Mouse (Mus musculus): ENCODE measurements around the gene Cpz. TPM values are rescaled to one million over a fixed set of nuclear protein-coding genes. Genes with fewer than 3 reads are reported as not detected.

The Cpz gene
- polyA plus RNA-seq, 1 experiment from 2014 or later = 7.7 TPM

DNA sequence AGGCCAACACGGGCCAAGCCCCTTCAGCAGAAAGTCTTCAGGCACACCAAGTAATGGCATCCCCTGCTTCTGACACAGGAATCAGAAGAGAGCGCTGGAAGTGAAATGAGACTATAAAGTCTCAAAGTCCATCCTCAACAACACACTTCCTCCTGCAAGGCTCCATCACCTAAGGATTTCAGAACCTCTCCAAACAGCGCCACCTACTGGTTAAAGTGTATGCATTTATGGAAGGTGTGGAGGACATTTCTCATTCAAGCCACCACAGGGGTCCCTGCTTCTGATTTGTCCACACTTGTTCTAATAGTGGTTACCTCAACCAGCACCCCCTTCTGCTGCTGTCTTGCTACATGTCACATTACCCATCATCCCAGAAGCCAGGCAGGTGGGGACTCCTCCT lies 10.8 kb upstream of the Cpz start:
- Histone ChIP-seq H3K9ac (replicated peaks; ENCODE audit: low read length) (no peak overlapping the region), H3K27ac (ENCODE audit: low read length) (no peak overlapping the region), H3K9me3 (ENCODE audit: low read length) (no peaks in the 10 kb centered on the region), H3K27me3 (ENCODE audit: insufficient read depth, low read length) (no peaks in the 10 kb centered on the region), H3K36me3 (ENCODE audit: insufficient read depth, low read length) (no peaks in the 10 kb centered on the region), H3K4me2 (replicated peaks; ENCODE audit: low read depth, low read length) (no peak overlapping the region), H3K4me1 (ENCODE audit: insufficient read depth, low read length) (0 out of 2 replicates have a peak, but pooled peaks cover 3% of the 10 kb centered on the region), H3K4me3 (ENCODE audit: low read length) (no peak overlapping the region)
- no peak for ATAC-seq (ENCODE audit: low FRiP score, low TSS enrichment)
- WGBS = 59% methylated on average over 3 of the region's 3 CpGs

DNA sequence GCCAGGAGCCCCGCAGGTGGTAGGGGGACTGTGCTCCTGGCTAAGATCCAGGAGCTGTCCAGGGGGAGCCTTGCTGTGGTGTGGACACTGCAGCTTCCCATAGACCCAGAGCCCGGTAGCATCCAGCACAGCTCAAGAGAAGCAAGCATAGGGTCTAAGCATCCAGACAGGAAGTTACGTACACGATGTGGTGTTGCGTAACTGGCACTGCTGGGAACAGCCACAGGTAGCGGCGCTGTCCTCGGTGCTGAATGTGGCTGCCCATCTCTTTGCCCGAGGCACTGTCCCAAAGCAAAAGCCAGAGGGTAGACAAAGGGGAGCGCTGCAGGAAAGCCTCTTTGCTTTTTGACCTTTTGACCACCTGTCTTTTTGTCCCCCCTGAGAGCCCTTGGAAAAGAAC lies 6.1 kb upstream of the Cpz start:
- no peaks in the 10 kb centered on the region for H3K4me1 ChIP-seq (ENCODE audit: insufficient read depth, low read length)
- no peak overlapping the region for H3K27ac ChIP-seq (ENCODE audit: low read length)
- H3K36me3 ChIP-seq (ENCODE audit: insufficient read depth, low read length) = no peaks in the 10 kb centered on the region
- H3K4me2 ChIP-seq (replicated peaks; ENCODE audit: low read depth, low read length) = no peak overlapping the region
- WGBS = 14% methylated on average over 10 of the region's 10 CpGs
- H3K4me3 ChIP-seq (ENCODE audit: low read length) = no peak overlapping the region
- no peaks in the 10 kb centered on the region for H3K9me3 ChIP-seq (ENCODE audit: low read length)
- H3K9ac ChIP-seq (replicated peaks; ENCODE audit: low read length) = no peak overlapping the region
- H3K27me3 ChIP-seq (ENCODE audit: insufficient read depth, low read length) = no peaks in the 10 kb centered on the region
- ATAC-seq (ENCODE audit: low FRiP score, low TSS enrichment) = peak; percentile 31; the same call in 1 of the 2 replicates

DNA sequence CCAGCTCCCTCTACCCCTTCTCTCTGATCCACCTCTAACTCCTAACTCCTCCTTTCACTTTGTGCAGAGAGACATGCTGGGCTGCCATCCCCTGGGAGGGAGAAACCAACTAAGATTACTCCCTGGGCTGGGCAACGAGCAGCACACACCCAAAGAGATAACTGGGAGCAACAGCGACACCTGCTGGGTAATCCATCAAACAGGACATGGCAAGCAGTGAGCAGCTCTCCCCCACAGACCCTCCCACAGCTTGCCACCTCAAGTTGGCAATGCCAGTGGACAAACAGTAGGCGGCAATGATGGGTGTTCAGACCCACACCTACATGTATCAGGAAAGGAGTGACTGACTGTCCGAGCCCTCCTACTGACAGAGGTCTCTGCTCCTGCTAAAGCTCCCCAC lies 4.9 kb upstream of the Cpz start:
- H3K9ac ChIP-seq (replicated peaks; ENCODE audit: low read length) = no peak overlapping the region
- no peaks in the 10 kb centered on the region for H3K9me3 ChIP-seq (ENCODE audit: low read length)
- H3K27ac ChIP-seq (ENCODE audit: low read length) = no peak overlapping the region
- WGBS = 15% methylated on average over 4 of the region's 4 CpGs
- ATAC-seq (ENCODE audit: low FRiP score, low TSS enrichment) = no peak
- H3K4me3 ChIP-seq (ENCODE audit: low read length) = no peak overlapping the region
- H3K36me3 ChIP-seq (ENCODE audit: insufficient read depth, low read length) = no peaks in the 10 kb centered on the region
- H3K4me2 ChIP-seq (replicated peaks; ENCODE audit: low read depth, low read length) = no peak overlapping the region
- H3K4me1 ChIP-seq (ENCODE audit: insufficient read depth, low read length) = peaks cover 11% of the 10 kb centered on the region
- H3K27me3 ChIP-seq (ENCODE audit: insufficient read depth, low read length) = 0 out of 2 replicates have a peak, but pooled peaks cover 3% of the 10 kb centered on the region

DNA sequence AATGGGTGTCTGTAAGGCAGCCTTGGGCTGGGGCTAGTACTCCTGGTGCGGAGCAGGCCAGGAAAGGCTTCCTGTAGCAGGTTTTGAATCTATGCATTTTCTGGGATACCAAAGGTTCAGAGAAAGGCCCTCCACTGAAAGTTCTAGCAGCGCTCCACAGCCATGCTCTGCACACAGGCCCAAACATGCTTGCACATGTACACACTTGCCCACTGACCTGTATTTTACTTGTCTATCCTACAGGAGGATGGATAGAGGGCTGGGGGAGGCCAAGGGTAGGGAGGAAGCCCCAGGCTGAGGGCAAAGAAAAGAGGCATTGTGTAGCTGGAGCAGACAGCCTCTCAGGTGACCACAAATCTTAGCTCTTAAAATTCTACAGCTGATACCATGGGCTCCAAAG lies 1.1 kb downstream of the Cpz start:
- Histone ChIP-seq H3K27ac (ENCODE audit: low read length) (no peak overlapping the region), H3K9ac (replicated peaks; ENCODE audit: low read length) (no peak overlapping the region), H3K9me3 (ENCODE audit: low read length) (no peaks in the 10 kb centered on the region), H3K27me3 (ENCODE audit: insufficient read depth, low read length) (peaks cover 20% of the 10 kb centered on the region), H3K36me3 (ENCODE audit: insufficient read depth, low read length) (no peaks in the 10 kb centered on the region), H3K4me1 (ENCODE audit: insufficient read depth, low read length) (peaks cover 16% of the 10 kb centered on the region), H3K4me2 (replicated peaks; ENCODE audit: low read depth, low read length) (no peak overlapping the region), H3K4me3 (ENCODE audit: low read length) (no peak overlapping the region)
- ATAC-seq (ENCODE audit: low FRiP score, low TSS enrichment) = no peak
- 83% methylated on average over 2 of the region's 2 CpGs for WGBS

DNA sequence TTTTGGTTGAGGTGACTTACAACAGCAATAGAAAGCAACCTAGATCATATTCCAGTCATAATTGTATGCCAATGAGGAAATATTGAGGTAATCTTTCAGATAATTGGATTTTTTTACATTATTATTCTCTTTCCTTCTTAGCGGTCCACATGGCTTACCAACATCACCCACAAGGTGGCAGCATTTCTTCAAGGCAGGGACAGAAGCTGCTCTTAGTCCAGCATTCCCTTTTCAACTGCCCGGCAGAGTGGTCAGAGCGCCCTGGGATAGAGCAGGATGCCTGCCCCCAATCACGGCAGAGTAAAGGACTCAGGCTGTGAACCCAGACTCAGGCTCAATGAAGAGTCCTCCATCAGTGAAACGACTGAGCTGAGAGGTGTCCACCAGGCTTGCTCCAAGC lies 1.8 kb downstream of the Cpz start:
- Histone ChIP-seq H3K27me3 (ENCODE audit: insufficient read depth, low read length) (peaks cover 20% of the 10 kb centered on the region), H3K4me3 (ENCODE audit: low read length) (no peak overlapping the region), H3K9ac (replicated peaks; ENCODE audit: low read length) (no peak overlapping the region), H3K4me1 (ENCODE audit: insufficient read depth, low read length) (peaks cover 16% of the 10 kb centered on the region), H3K4me2 (replicated peaks; ENCODE audit: low read depth, low read length) (no peak overlapping the region), H3K27ac (ENCODE audit: low read length) (no peak overlapping the region), H3K36me3 (ENCODE audit: insufficient read depth, low read length) (no peaks in the 10 kb centered on the region), H3K9me3 (ENCODE audit: low read length) (no peaks in the 10 kb centered on the region)
- WGBS = 3% methylated on average over 5 of the region's 5 CpGs
- peak; percentile 43; the same call in 1 of the 2 replicates for ATAC-seq (ENCODE audit: low FRiP score, low TSS enrichment)

DNA sequence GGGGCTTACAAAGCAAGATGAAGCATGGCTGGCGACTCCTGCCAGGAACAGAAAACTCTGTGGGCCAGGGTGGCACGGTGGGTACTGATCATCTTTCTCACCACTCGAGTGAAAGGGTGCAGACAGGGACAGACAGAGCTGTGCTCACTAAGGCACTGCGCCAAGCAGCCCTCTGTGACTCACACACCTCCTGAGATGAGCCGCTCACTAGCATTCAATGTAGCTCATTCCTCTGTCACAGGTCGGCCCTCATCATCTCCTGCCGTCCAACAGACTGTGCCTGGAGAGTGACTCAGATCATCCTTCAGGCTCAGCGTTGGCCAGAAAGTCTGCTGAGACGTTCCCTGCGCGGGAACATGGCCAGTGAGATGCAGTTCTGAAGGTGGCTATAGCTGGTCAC lies 8.7 kb downstream of the Cpz start:
- Histone ChIP-seq H3K36me3 (ENCODE audit: insufficient read depth, low read length) (no peaks in the 10 kb centered on the region), H3K27me3 (ENCODE audit: insufficient read depth, low read length) (no peaks in the 10 kb centered on the region), H3K9me3 (ENCODE audit: low read length) (no peaks in the 10 kb centered on the region), H3K9ac (replicated peaks; ENCODE audit: low read length) (no peak overlapping the region), H3K27ac (ENCODE audit: low read length) (no peak overlapping the region), H3K4me1 (ENCODE audit: insufficient read depth, low read length) (no peaks in the 10 kb centered on the region), H3K4me2 (replicated peaks; ENCODE audit: low read depth, low read length) (no peak overlapping the region), H3K4me3 (ENCODE audit: low read length) (no peak overlapping the region)
- 86% methylated on average over 11 of the region's 11 CpGs for WGBS
- no peak for ATAC-seq (ENCODE audit: low FRiP score, low TSS enrichment)

DNA sequence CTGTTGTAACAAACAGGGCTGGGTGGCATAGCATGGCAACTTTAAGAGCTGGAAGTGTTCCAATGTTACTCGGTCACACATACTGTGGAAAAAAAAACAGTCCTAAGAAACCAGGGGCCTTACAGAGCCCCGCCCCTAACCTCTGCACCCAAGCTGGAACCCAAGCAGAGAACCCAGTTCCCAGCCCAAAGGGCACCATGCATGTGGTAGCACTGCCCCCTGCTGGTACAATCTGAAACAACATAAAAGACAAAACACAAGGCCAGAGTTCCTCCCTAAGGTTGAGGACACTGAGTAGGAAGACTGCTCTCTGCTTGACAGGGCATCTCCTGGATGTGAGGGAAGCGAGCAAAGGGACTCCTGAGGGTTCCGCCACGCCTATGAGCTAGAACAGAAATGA lies 14.9 kb downstream of the Cpz start:
- Histone ChIP-seq H3K4me2 (replicated peaks; ENCODE audit: low read depth, low read length) (no peak overlapping the region), H3K36me3 (ENCODE audit: insufficient read depth, low read length) (no peaks in the 10 kb centered on the region), H3K9ac (replicated peaks; ENCODE audit: low read length) (no peak overlapping the region), H3K9me3 (ENCODE audit: low read length) (no peaks in the 10 kb centered on the region), H3K4me1 (ENCODE audit: insufficient read depth, low read length) (no peaks in the 10 kb centered on the region), H3K27ac (ENCODE audit: low read length) (no peak overlapping the region), H3K27me3 (ENCODE audit: insufficient read depth, low read length) (no peaks in the 10 kb centered on the region), H3K4me3 (ENCODE audit: low read length) (no peak overlapping the region)
- 22% methylated on average over 5 of the region's 5 CpGs for WGBS
- peak; percentile 28; the same call in 1 of the 2 replicates for ATAC-seq (ENCODE audit: low FRiP score, low TSS enrichment)

DNA sequence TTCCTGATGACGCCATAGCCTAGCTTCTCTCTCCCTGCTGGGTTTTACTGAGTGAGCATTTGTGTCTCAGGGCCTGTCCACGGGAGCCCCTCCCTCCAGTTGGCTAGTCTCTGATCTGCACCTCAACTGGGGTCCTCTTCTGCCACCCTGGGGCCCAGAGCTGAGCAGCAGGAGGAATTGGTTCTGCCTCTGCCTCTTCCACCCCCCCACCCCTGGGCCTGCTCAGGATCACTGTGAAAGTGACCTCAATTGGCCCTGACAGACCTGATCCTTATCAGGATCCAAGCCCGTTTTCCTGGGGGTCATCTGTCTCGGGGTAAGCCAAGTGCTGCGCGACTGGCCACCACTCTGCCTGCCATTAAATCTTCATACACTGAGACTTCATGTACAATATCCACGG lies 20.5 kb downstream of the Cpz start:
- no peak overlapping the region for H3K27ac ChIP-seq (ENCODE audit: low read length)
- H3K4me2 ChIP-seq (replicated peaks; ENCODE audit: low read depth, low read length) = no peak overlapping the region
- H3K4me3 ChIP-seq (ENCODE audit: low read length) = no peak overlapping the region
- WGBS = 46% methylated on average over 7 of the region's 7 CpGs
- no peak overlapping the region for H3K9ac ChIP-seq (replicated peaks; ENCODE audit: low read length)
- no peaks in the 10 kb centered on the region for H3K27me3 ChIP-seq (ENCODE audit: insufficient read depth, low read length)
- no peaks in the 10 kb centered on the region for H3K4me1 ChIP-seq (ENCODE audit: insufficient read depth, low read length)
- no peaks in the 10 kb centered on the region for H3K36me3 ChIP-seq (ENCODE audit: insufficient read depth, low read length)
- no peak for ATAC-seq (ENCODE audit: low FRiP score, low TSS enrichment)
- no peaks in the 10 kb centered on the region for H3K9me3 ChIP-seq (ENCODE audit: low read length)

DNA sequence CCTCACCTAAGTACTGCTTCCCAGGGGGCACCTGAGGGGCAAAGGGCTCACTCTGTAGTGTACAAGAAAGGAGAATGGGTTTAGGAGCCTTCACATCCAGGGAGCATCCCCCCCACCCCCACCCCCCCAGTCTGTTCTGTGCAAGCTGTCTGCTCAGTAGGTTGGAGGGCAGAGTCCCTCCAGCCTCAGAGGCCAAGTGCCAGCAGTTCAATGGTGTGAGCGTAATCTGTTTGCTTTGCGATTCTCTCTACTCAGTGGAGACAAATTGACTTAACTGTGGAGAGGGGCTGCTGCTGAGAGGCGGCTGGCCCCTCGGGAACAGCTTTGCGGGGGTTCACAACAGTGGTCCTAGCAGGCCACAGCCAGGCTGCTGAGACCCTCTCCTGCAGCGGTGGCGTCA lies 28.2 kb downstream of the Cpz start:
- Histone ChIP-seq H3K4me3 (ENCODE audit: low read length) (no peak overlapping the region), H3K9me3 (ENCODE audit: low read length) (no peaks in the 10 kb centered on the region), H3K4me2 (replicated peaks; ENCODE audit: low read depth, low read length) (no peak overlapping the region), H3K27me3 (ENCODE audit: insufficient read depth, low read length) (no peaks in the 10 kb centered on the region), H3K27ac (ENCODE audit: low read length) (no peak overlapping the region), H3K36me3 (ENCODE audit: insufficient read depth, low read length) (no peaks in the 10 kb centered on the region), H3K9ac (replicated peaks; ENCODE audit: low read length) (no peak overlapping the region), H3K4me1 (ENCODE audit: insufficient read depth, low read length) (peaks cover 18% of the 10 kb centered on the region)
- ATAC-seq (ENCODE audit: low FRiP score, low TSS enrichment) = no peak
- 44% methylated on average over 7 of the region's 7 CpGs for WGBS

DNA sequence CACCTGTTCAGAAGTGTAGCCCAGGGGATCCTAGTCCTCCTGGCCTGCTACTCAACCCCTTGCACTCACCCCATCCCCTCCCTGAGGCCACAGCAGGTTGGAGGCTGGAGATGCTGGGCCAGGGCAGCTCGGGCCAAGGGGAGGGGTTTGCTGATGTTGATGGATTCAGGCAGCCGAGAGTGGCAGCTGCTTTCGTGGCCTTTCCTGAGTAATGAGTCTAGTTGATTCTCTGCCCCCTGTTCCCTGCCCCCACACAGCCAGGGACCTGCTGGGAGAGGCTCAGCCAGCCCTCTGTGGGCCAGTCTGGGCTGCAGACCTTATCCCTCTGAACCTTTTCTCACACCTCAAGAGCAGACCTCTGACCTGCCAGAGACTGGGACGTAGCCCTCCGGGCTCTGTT lies 29.5 kb downstream of the Cpz start:
- no peak overlapping the region for H3K27ac ChIP-seq (ENCODE audit: low read length)
- no peak overlapping the region for H3K4me3 ChIP-seq (ENCODE audit: low read length)
- no peaks in the 10 kb centered on the region for H3K36me3 ChIP-seq (ENCODE audit: insufficient read depth, low read length)
- H3K9me3 ChIP-seq (ENCODE audit: low read length) = no peaks in the 10 kb centered on the region
- H3K27me3 ChIP-seq (ENCODE audit: insufficient read depth, low read length) = no peaks in the 10 kb centered on the region
- no peak overlapping the region for H3K4me2 ChIP-seq (replicated peaks; ENCODE audit: low read depth, low read length)
- peaks cover 18% of the 10 kb centered on the region for H3K4me1 ChIP-seq (ENCODE audit: insufficient read depth, low read length)
- ATAC-seq (ENCODE audit: low FRiP score, low TSS enrichment) = no peak
- H3K9ac ChIP-seq (replicated peaks; ENCODE audit: low read length) = no peak overlapping the region
- WGBS = 15% methylated on average over 5 of the region's 5 CpGs

All from kidney, embryonic 16.5 days (tissue).